Mouse (Mus musculus) kidney, postnatal 14 days (tissue): Measurements from ENCODE around the gene Olfr1494.

Experiments used
- DNase-seq: peaks from one replicate; pipeline ENCODE4 v3.0.0; 2022; ENCODE audit warnings: mixed read lengths

The Olfr1494 gene

GRCm38 (mm10) chr19:13739428-13739827 lies at the start of gene Olfr1494:
Olfr1494 (plus strand) TSS chr19:13739728.
- DNase-seq: no peak

DNA sequence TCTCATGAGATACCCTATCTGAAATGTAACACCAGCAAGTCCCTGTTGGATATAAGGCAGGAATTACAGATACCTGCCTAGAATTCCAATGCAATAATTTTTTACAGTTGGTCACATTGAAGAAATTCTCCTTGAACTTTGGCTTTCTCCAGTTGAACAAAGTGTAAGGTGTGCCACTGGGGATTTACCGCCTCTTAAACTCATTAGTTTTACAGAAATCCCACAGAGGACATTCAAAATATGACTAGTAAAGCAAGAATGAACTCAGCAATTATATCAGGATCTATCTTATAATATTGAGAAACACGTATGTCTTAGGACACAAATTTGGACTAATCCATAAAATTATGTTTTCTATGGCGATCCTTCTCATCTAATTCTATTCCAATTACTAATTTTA lies 42.6 kb upstream of the Olfr1494 start, which contains the start of gene Olfr1491:
Gene Olfr1491, plus strand, starts transcription at position 301 of the 400 bp plus-strand sequence.
- no peak for DNase-seq

DNA sequence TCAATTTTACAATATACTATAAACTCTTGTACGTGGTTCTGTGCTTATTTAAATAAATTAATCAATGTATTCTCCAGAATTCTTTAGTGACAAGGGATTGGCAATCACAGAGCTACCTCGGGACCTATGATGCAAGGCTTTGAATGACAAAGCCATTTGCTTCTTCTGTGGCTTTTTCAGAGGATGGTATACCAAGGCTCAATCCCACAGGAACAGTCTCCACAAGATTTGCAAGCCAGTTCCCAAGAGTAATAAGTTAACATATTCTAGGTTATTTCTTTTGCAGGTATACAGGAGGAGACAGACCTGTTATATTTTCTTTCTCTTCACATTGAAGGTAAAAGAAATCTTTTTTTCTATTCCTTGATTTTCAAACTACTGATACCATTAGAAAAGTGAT lies 16.6 kb upstream of the Olfr1494 start, which contains the start of gene Olfr1493-ps1:
Gene Olfr1493-ps1, plus strand, starts transcription at position 301 of the 400 bp plus-strand sequence.
- DNase-seq: no peak

DNA sequence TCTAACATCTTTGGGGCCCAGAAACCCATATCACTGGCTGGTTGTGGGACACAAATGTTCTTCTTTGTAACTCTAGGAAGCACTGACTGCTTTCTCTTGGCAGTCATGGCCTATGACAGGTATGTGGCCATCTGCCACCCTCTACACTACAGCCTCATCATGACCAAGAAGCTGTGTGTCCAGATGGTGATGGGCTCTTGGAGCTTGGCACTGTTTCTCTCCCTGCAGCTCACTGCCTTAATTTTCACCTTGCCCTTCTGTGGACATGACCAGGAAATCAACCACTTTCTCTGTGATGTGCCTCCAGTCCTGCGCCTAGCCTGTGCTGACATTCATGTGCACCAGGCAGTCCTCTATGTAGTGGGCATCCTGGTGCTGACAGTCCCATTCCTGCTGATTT lies 9.8 kb downstream of the Olfr1494 start:
- no peak for DNase-seq

GRCm38 (mm10) chr19:13764306-13764705 lies 24.8 kb downstream of the Olfr1494 start, which contains the start of gene Olfr1495:
Olfr1495 (plus strand) TSS chr19:13764606.
- no peak for DNase-seq

DNA sequence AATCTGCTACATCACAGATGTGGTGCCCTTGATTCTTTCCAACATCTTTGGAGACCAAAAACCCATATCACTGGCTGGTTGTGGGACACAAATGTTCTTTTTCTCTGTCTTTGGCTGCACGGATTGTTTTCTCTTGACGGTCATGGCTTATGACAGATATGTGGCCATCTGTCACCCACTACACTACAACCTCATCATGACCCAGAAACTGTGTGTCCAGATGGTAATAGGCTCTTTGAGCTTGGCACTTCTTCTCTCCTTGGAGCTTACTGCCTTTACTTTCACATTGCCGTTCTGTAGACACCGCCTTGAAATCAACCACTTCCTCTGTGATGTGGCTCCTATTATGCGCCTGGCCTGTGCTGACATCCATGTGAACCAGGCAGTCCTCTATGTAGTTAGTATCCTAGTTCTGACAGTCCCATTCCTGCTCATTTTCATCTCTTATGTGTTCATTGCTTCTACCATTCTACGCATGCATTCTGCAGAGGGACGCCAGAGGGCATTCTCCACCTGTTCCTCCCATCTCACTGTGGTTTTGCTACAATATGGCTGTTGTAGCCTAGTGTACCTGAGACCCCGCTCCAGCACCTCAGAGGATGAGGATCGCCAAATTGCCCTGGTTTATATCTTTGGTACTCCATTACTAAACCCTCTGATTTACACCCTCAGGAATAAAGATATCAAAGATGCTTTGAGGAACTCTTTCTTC lies 29.2 kb downstream of the Olfr1494 start:
- DNase-seq: no peak

DNA sequence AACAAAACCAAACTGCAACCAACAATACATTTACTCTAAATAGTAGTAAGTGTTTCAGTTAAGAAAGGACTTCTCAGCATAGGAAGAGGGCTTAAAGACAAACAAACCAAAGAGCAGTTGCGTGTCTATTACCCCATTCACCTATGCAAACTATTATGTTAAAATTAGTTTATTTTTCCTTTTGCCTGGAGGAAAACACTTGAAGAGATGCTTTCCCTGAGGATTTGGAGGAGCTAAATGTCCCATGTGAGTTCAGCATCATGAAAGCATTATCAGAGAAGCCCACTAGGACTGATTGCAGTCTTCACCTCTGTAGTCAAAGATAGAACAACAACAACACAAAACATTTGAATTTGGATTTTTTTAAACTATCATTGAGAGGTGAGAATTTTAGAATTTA lies 38.0 kb downstream of the Olfr1494 start, which contains the start of gene Olfr1496:
Gene Olfr1496, plus strand, starts transcription at position 301 of the 400 bp plus-strand sequence.
- DNase-seq: no peak

GRCm38 (mm10) chr19:13798102-13798501 lies 58.6 kb downstream of the Olfr1494 start, which contains the start of gene Olfr1497:
Olfr1497 (minus strand) TSS chr19:13798202.
- no peak for DNase-seq
